Mouse (Mus musculus) midbrain, postnatal 0 days (tissue): ENCODE measurements around the gene Uqcrq. TPM values are rescaled to one million over a fixed set of nuclear protein-coding genes. Genes with fewer than 3 reads are reported as not detected.

Experiments
- ATAC-seq: fragments of 200-750 bp; cut with Nextera tagmentation; 2 replicates; pipeline ENCODE4 v1.8.0; 2017; ENCODE audit warnings: moderate number of reproducible peaks, mild to moderate bottlenecking, moderate TSS enrichment, moderate library complexity; ENCODE audit not compliant: low FRiP score
- DNase-seq: peaks from one replicate; pipeline ENCODE4 v3.0.0-alpha.2; 2015; ENCODE audit warnings: low spot score
- H3K27ac ChIP-seq: fragments of 300-500 bp; sonication (generic); 2 replicates; pipeline ENCODE4 v1.5.1; 2014; ENCODE audit warnings: low read depth, mild to moderate bottlenecking, low read length, mixed read lengths
- H3K27me3 ChIP-seq: fragments of 300-500 bp; sonication (generic); 2 replicates; pipeline ENCODE4 v1.6.1; 2014; ENCODE audit warnings: low read length, control low read depth, mixed read lengths; ENCODE audit not compliant: insufficient read depth
- H3K36me3 ChIP-seq: fragments of 300-500 bp; sonication (generic); 2 replicates; pipeline ENCODE4 v1.6.1; 2014; ENCODE audit warnings: low read length, control low read depth, mixed read lengths; ENCODE audit not compliant: insufficient read depth
- H3K4me1 ChIP-seq: fragments of 300-500 bp; sonication (generic); 2 replicates; pipeline ENCODE4 v1.6.1; 2014; ENCODE audit warnings: mild to moderate bottlenecking, control low read depth, antibody characterized with exemption, low read length, mixed read lengths; ENCODE audit not compliant: insufficient read depth
- H3K4me2 ChIP-seq: fragments of 300-500 bp; sonication (generic); 2 replicates; pipeline ENCODE4 v1.6.1; 2014; ENCODE audit warnings: low read depth, mild to moderate bottlenecking, low read length, mixed read lengths; ENCODE audit not compliant: poor library complexity, severe bottlenecking
- H3K4me3 ChIP-seq: fragments of 300-500 bp; sonication (generic); 2 replicates; pipeline ENCODE4 v1.5.1; 2014; ENCODE audit warnings: low read depth, mild to moderate bottlenecking, low read length, moderate library complexity
- H3K9ac ChIP-seq: fragments of 300-500 bp; sonication (generic); replicated peaks from 2 replicates; pipeline ENCODE4 v1.6.1; 2014; ENCODE audit warnings: mild to moderate bottlenecking, low read length, moderate library complexity, mixed read lengths; ENCODE audit not compliant: poor library complexity, severe bottlenecking
- H3K9me3 ChIP-seq: fragments of 300-500 bp; sonication (generic); 2 replicates; pipeline ENCODE4 v1.6.1; 2016; ENCODE audit warnings: low read length, control low read depth
- CTCF ChIP-seq: IDR thresholded peaks from 2 replicates; pipeline ENCODE4 v1.5.1; 2016; ENCODE audit warnings: antibody characterized with exemption, mild to moderate bottlenecking
- WGBS: fragments of 180-500 bp; shearing (Covaris S2); extraction: QIAGEN DNeasy Blood & Tissue Kit; methylation state at CpG from one replicate; pipeline ENCODE4 v1.1.7; 2014; 5-methylcytosine and 5-hydroxymethylcytosine counted together
- microRNA-seq: library from miRNA; unstranded; fragments of <30 nt; microRNA quantifications from one replicate; pipeline ENCODE4, GENCODE M21; 2016; ENCODE audit warnings: borderline number of aligned reads
- polyA plus RNA-seq: library from polyadenylated mRNA; unstranded; fragments of >200 nt; fragmentation: Nextera tagmentation; extraction: Ambion mirVana; gene quantifications from 2 replicates; pipeline ENCODE4 v1.2.1, GENCODE M21; 2015
- total RNA-seq: library from RNA; depleted of rRNA; stranded (reverse); fragments of >200 nt; gene quantifications from 2 replicates; pipeline ENCODE4 v1.2.3, GENCODE M21; 2014; rRNA removed

The Uqcrq gene
- total and polyA plus RNA-seq, 2 experiments from 2014 or later, result 23.8 to 860 TPM

- TF ChIP-seq CTCF, result no peak
- 86% methylated on average over 1 of the region's 1 CpGs for WGBS
- H3K4me3 ChIP-seq, result no peak overlapping the region
Observed at GRCm38 (mm10) chr11:53378918-53379317, 51.7 kb downstream of the Uqcrq start.

More at GRCm38 (mm10) chr11:53378918-53379317, 51.7 kb downstream of the Uqcrq start:
- H3K9ac ChIP-seq, result no peak overlapping the region
- ATAC-seq (no peak), DNase-seq (no peak)
- no peak overlapping the region for H3K27ac ChIP-seq
- H3K4me1 ChIP-seq, result no peaks in the 10 kb centered on the region
- H3K4me2 ChIP-seq, result no peak overlapping the region
- no peaks in the 10 kb centered on the region for H3K27me3 ChIP-seq
- H3K36me3 ChIP-seq, result peaks cover 27% of the 10 kb centered on the region; the same call in 1 of the 2 replicates
- no peaks in the 10 kb centered on the region for H3K9me3 ChIP-seq

Small RNAs within 50 kb of the gene (microRNA-seq; reads per million reads assigned to microRNA genes)
- 1.3 reads per million for gene Mir6920

Other genes starting within 250 kb of the Uqcrq start
- 93.7 and 112 TPM in 2 replicates for gene Hspa4, start 130.4 kb downstream of the Uqcrq start, total RNA-seq
- 42.8 and 43.3 TPM in 2 replicates for gene Hspa4, start 130.4 kb downstream of the Uqcrq start, polyA plus RNA-seq
- gene Zcchc10, start 106.2 kb downstream of the Uqcrq start, total RNA-seq, result 0.11 and 0.76 TPM in 2 replicates
- gene Zcchc10, start 106.2 kb downstream of the Uqcrq start, polyA plus RNA-seq, result 16.3 and 17.4 TPM in 2 replicates
- 103 and 126 TPM in 2 replicates for gene Aff4, start 80.0 kb downstream of the Uqcrq start, total RNA-seq
- gene Aff4, start 80.0 kb downstream of the Uqcrq start, polyA plus RNA-seq, result 64.6 and 90.2 TPM in 2 replicates
- gene Leap2, start 7.7 kb downstream of the Uqcrq start, total RNA-seq, result not detected in 2 replicates
- not detected in 2 replicates for gene Leap2, start 7.7 kb downstream of the Uqcrq start, polyA plus RNA-seq
- 0.05 and 5.5 TPM in 2 replicates for gene Gdf9, start 192 bp upstream of the Uqcrq start, total RNA-seq
- gene Gdf9, start 192 bp upstream of the Uqcrq start, polyA plus RNA-seq, result 1.1 and 2.3 TPM in 2 replicates
- gene Gm10447, start 26.3 kb upstream of the Uqcrq start, total RNA-seq, result not detected in 2 replicates
- gene Gm10447, start 26.3 kb upstream of the Uqcrq start, polyA plus RNA-seq, result 0.11 TPM in 2 replicates
- gene Shroom1, start 26.4 kb upstream of the Uqcrq start, total RNA-seq, result 5.4 and 10.9 TPM in 2 replicates
- 3.4 and 4.1 TPM in 2 replicates for gene Shroom1, start 26.4 kb upstream of the Uqcrq start, polyA plus RNA-seq
- gene Gm9837, start 39.6 kb upstream of the Uqcrq start, total RNA-seq, result not detected in 2 replicates
- gene Gm9837, start 39.6 kb upstream of the Uqcrq start, polyA plus RNA-seq, result not detected in 2 replicates
- not detected in 2 replicates for gene Gm9945, start 49.3 kb upstream of the Uqcrq start, total RNA-seq
- gene Gm9945, start 49.3 kb upstream of the Uqcrq start, polyA plus RNA-seq, result 0.33 and 0.43 TPM in 2 replicates
- gene Sowaha, start 49.4 kb upstream of the Uqcrq start, total RNA-seq, result 6.6 and 7.3 TPM in 2 replicates
- 3.5 and 4.0 TPM in 2 replicates for gene Sowaha, start 49.4 kb upstream of the Uqcrq start, polyA plus RNA-seq
- 44.8 and 54.6 TPM in 2 replicates for gene Sept8, start 88.4 kb upstream of the Uqcrq start, total RNA-seq
- gene Sept8, start 88.4 kb upstream of the Uqcrq start, polyA plus RNA-seq, result 18.7 and 19.7 TPM in 2 replicates
- 114 and 117 TPM in 2 replicates for gene Kif3a, start 136.5 kb upstream of the Uqcrq start, total RNA-seq
- 335 and 386 TPM in 2 replicates for gene Kif3a, start 136.5 kb upstream of the Uqcrq start, polyA plus RNA-seq
- not detected in 2 replicates for gene Il4, start 187.8 kb upstream of the Uqcrq start, total RNA-seq
- 3.9 and 4.9 TPM in 2 replicates for gene Il4, start 187.8 kb upstream of the Uqcrq start, polyA plus RNA-seq
- not detected in 2 replicates for gene Il13, start 203.9 kb upstream of the Uqcrq start, total RNA-seq
- not detected in 2 replicates for gene Il13, start 203.9 kb upstream of the Uqcrq start, polyA plus RNA-seq